Mouse (Mus musculus) erythroblast, embryonic 14.5 days (primary cell): Measurements from ENCODE around the gene Ufsp1. TPM values are rescaled to one million over a fixed set of nuclear protein-coding genes. Genes with fewer than 3 reads are reported as not detected.

Experiments
- H3K27me3 ChIP-seq: 2 replicates; pipeline ENCODE4 v1.6.1; 2012; ENCODE audit warnings: inconsistent platforms; ENCODE audit not compliant: control insufficient read depth
- H3K36me3 ChIP-seq: 2 replicates; pipeline ENCODE4 v1.6.1; 2012; ENCODE audit warnings: mild to moderate bottlenecking, inconsistent platforms; ENCODE audit not compliant: control insufficient read depth
- H3K4me1 ChIP-seq: 2 replicates; pipeline ENCODE4 v1.6.1; 2012; ENCODE audit warnings: inconsistent platforms; ENCODE audit not compliant: control insufficient read depth
- H3K4me3 ChIP-seq: replicated peaks from 2 replicates; pipeline ENCODE3; 2012; ENCODE audit warnings: moderate library complexity, mild to moderate bottlenecking, inconsistent platforms
- H3K9me3 ChIP-seq: 2 replicates; pipeline ENCODE4 v1.6.1; 2012; ENCODE audit warnings: low read length, inconsistent platforms, mixed read lengths; ENCODE audit not compliant: control insufficient read depth
- GATA1 ChIP-seq: IDR thresholded peaks from 2 replicates; pipeline ENCODE4 v1.6.1; 2012; ENCODE audit warnings: low read length, inconsistent platforms, mixed read lengths
- TAL1 ChIP-seq: IDR thresholded peaks from 3 replicates; pipeline ENCODE4 v1.6.1; 2012; ENCODE audit warnings: low read length, inconsistent platforms, mixed read lengths
- polyA plus RNA-seq: library from polyadenylated mRNA; stranded (reverse); fragments of >175 nt; gene quantifications from 2 replicates; pipeline ENCODE4 v1.2.3, GENCODE M21; 2012

Ufsp1 gene
- polyA plus RNA-seq, 1 experiment = 14.1 TPM

GRCm38 (mm10) chr5:137306439-137307005 is 12.1 kb downstream of the Ufsp1 start:
- Histone ChIP-seq H3K4me1 (peaks cover 63% of the 10 kb centered on the region), H3K4me3 (peak overlapping the region; percentile 94), H3K36me3 (peaks cover 73% of the 10 kb centered on the region), H3K27me3 (no peaks in the 10 kb centered on the region), H3K9me3 (peaks cover 5% of the 10 kb centered on the region)
- TF ChIP-seq TAL1 = no peak
- TF ChIP-seq GATA1 = no peak

- Histone ChIP-seq H3K9me3 (peaks cover 5% of the 10 kb centered on the region), H3K27me3 (no peaks in the 10 kb centered on the region), H3K4me3 (peak within 1 kb of the TSS; percentile 94), H3K36me3 (peaks cover 68% of the 10 kb centered on the region), H3K4me1 (peaks cover 64% of the 10 kb centered on the region)
- TF ChIP-seq TAL1 = no peak
- TF ChIP-seq GATA1 = no peak
Observed at GRCm38 (mm10) chr5:137307071-137307912, 12.9 kb downstream of the Ufsp1 start, which contains the start of gene Srrt. Gene Srrt (minus strand): TSS chr5:137307674.

- H3K36me3 ChIP-seq = peaks cover 58% of the 10 kb centered on the region
- TF ChIP-seq TAL1 (no peak), GATA1 (no peak)
- peaks cover 5% of the 10 kb centered on the region for H3K9me3 ChIP-seq
- peaks cover 3% of the 10 kb centered on the region; the same call in 1 of the 2 replicates for H3K27me3 ChIP-seq
- peak overlapping the region; percentile 94 for H3K4me3 ChIP-seq
- peaks cover 64% of the 10 kb centered on the region for H3K4me1 ChIP-seq
Observed at GRCm38 (mm10) chr5:137308356-137308755, 13.9 kb downstream of the Ufsp1 start.

GRCm38 (mm10) chr5:137313466-137314192 is 19.2 kb downstream of the Ufsp1 start:
- H3K4me3 ChIP-seq = peak overlapping the region; percentile 61
- H3K36me3 ChIP-seq = peaks cover 24% of the 10 kb centered on the region
- no peak for TF ChIP-seq TAL1
- H3K27me3 ChIP-seq = peaks cover 15% of the 10 kb centered on the region
- peaks cover 60% of the 10 kb centered on the region for H3K4me1 ChIP-seq
- peaks cover 1% of the 10 kb centered on the region for H3K9me3 ChIP-seq

- Histone ChIP-seq H3K9me3 (no peaks in the 10 kb centered on the region), H3K36me3 (peaks cover 16% of the 10 kb centered on the region), H3K4me3 (peak within 1 kb of the TSS; percentile 61), H3K27me3 (peaks cover 15% of the 10 kb centered on the region), H3K4me1 (peaks cover 57% of the 10 kb centered on the region)
- TF ChIP-seq GATA1 (no peak), TAL1 (no peak)
Observed at GRCm38 (mm10) chr5:137314193-137315083, 20.0 kb downstream of the Ufsp1 start, which contains the start of gene Trip6. Gene Trip6 (minus strand): TSS chr5:137314404.

- H3K36me3 ChIP-seq = peaks cover 8% of the 10 kb centered on the region
- no peak overlapping the region for H3K4me3 ChIP-seq
- H3K27me3 ChIP-seq = peaks cover 15% of the 10 kb centered on the region
- peaks cover 60% of the 10 kb centered on the region for H3K4me1 ChIP-seq
- H3K9me3 ChIP-seq = no peaks in the 10 kb centered on the region
- TF ChIP-seq TAL1 = no peak
- TF ChIP-seq GATA1 = no peak
Observed at GRCm38 (mm10) chr5:137315084-137315903, 20.9 kb downstream of the Ufsp1 start.

- H3K4me3 ChIP-seq = no peak overlapping the region
- H3K9me3 ChIP-seq = no peaks in the 10 kb centered on the region
- TF ChIP-seq TAL1 (no peak), GATA1 (no peak)
- peaks cover 63% of the 10 kb centered on the region for H3K4me1 ChIP-seq
- no peaks in the 10 kb centered on the region for H3K36me3 ChIP-seq
- peaks cover 15% of the 10 kb centered on the region for H3K27me3 ChIP-seq
Observed at GRCm38 (mm10) chr5:137317361-137317760, 22.9 kb downstream of the Ufsp1 start.

- TF ChIP-seq TAL1 = no peak
- no peak for TF ChIP-seq GATA1
- Histone ChIP-seq H3K4me3 (no peak overlapping the region), H3K27me3 (peaks cover 10% of the 10 kb centered on the region), H3K36me3 (no peaks in the 10 kb centered on the region), H3K9me3 (no peaks in the 10 kb centered on the region), H3K4me1 (peaks cover 51% of the 10 kb centered on the region)
Observed at GRCm38 (mm10) chr5:137318570-137318969, 24.1 kb downstream of the Ufsp1 start.
